Mouse (Mus musculus): ENCODE measurements around the gene 1700029P11Rik.

DNA sequence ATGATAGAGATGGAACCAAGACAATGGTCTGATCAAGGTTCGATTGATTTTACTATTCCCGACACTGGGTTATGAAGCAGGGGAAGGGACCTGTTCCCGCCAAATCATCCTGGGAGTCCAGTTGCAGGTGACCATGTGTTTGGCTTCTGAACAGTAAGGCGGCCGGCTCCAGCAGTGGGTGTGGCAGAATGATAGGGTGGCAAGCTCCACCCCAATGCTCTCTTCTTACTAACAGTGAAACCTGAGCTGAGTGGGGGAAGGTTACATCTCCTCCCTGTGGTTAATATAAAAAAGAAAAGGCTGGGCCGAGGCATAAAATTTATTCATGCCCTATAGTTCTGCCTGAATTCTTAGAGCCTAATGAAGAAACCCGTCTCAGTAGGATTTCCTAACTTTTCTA is 11.2 kb upstream of the 1700029P11Rik start:
- TF ChIP-seq CTCF (IDR thresholded peaks at IDR 0.05; ENCODE audit: control insufficient read depth, insufficient read depth, insufficient read length) (no peak), MYOG (IDR thresholded peaks at IDR 0.05; ENCODE audit: control insufficient read depth, extremely low read depth, insufficient read length) (no peak), MYOD1 (IDR thresholded peaks at IDR 0.05; ENCODE audit: control insufficient read depth, insufficient read length, low read depth) (peak; percentile 27), USF1 (IDR thresholded peaks at IDR 0.05; ENCODE audit: low read depth) (no peak), MAX (IDR thresholded peaks at IDR 0.05) (no peak), CEBPB (IDR thresholded peaks at IDR 0.05; ENCODE audit: low read depth) (no peak), FOSL1 (IDR thresholded peaks at IDR 0.05; ENCODE audit: insufficient read depth, low read length, poor library complexity, severe bottlenecking) (no peak)
